Mouse (Mus musculus) neural tube, postnatal 0 days (tissue): ENCODE measurements around the gene Celf5. TPM values are rescaled to one million over a fixed set of nuclear protein-coding genes. Genes with fewer than 3 reads are reported as not detected.

Experiments
- microRNA-seq: library from miRNA; unstranded; fragments of <30 nt; microRNA quantifications from one replicate; pipeline ENCODE4, GENCODE M21; 2016
- polyA plus RNA-seq: library from polyadenylated mRNA; unstranded; fragments of >200 nt; fragmentation: Nextera tagmentation; extraction: Ambion mirVana; gene quantifications from 2 replicates; pipeline ENCODE4 v1.2.1, GENCODE M21; 2015

Celf5 gene
- polyA plus RNA-seq: 40.7 and 46.8 TPM in 2 replicates

DNA sequence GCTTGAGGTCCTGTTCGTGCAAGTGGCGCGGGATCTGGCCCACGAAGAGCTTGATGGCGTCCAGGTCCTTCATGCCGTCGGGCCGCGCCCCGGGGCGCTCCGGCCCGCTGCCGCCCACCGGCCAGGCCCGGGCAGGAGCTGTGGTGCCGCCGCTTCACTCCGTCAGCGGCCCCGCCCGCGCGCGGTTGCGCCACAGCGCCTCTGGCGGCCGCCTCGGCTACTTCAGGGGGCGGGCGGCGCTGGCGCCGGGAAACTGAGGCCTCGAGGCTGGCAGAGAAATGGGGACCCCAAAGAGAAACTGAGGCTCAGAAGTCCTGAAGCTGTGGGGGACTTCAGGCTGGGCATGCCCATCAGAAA lies at the start of gene Celf5:
TSS of gene Celf5 (minus strand) at position 177 of the 357 bp plus-strand sequence.

DNA sequence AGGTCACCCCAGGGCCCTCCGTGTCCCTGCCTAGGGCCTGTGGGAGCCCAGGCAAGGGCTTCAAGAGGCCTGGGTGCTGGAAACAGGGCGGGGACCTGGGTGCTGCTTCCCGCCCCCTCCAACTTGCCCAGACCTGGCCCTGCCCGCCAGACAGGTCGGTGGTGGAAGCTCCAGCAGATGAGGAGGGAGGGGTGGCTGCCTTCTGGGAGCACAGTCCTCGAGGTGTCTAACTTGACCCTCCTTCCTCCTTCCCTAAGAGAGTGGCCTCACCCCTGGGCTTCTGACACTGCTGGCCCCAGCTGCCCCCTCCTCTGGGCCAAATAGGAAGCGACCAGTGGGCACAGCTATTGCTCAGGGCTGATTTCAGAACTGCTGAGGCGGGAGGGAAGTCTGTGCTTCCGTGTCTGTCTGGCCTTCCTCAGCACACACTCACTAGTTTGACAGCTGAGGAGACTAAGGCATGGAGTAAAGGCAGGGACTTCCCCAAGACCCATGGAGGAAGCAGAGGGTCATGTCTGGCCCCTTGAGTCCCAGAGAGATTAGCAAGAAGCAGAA lies 41.6 kb upstream of the Celf5 start, which contains the start of gene Gna15:
TSS of gene Gna15 (minus strand) at position 175 of the 555 bp plus-strand sequence.

GRCm38 (mm10) chr10:81500032-81500431 lies 17.5 kb upstream of the Celf5 start, which contains the start of gene S1pr4:
Gene S1pr4 (minus strand): TSS chr10:81500132.

DNA sequence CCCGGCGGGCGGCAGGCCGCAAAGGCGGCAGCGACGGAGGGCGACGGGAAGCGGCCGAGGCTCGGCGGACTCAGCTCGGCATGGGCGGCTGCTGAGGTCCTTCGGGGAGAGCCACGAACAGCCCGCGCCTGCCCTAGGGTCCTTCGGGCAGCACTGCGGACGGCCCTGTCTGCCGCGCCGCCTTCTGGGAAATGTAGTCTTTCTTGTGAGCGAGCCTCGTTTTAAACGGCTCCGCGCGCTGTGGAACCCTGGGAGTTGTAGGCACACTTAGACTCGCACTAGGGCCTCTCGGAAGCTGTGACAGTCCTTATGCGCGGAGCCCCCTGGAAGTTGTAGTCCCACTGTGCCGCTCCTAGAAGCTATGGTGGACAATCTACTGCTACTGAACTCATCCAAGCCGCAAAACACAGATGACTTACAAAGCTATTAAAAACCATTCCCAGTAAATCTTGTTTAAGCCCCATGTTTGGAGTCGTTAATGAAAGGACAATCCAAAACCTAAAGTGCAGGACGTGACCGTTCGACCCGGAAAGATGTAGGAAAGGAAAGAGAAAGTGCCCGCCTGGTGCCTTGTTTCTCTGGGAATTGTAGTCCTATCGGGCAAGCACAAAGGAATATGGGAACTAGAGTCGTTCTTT lies 13.9 kb upstream of the Celf5 start, which contains the start of gene Ncln:
TSS of gene Ncln (minus strand) at position 129 of the 638 bp plus-strand sequence.

GRCm38 (mm10) chr10:81455181-81455895 lies 27.2 kb downstream of the Celf5 start, which contains the start of gene Nfic:
Gene Nfic (minus strand): TSS chr10:81455635.

Small RNA genes within 50 kb of the gene (microRNA-seq; reads per million reads assigned to microRNA genes)
- gene Gm25595: not detected
- 1.7 reads per million for gene Mir1191b

Other genes starting within 250 kb of the Celf5 start
- gene Zfr2, start 249.6 kb downstream of the Celf5 start, polyA plus RNA-seq: 24.6 and 28.6 TPM in 2 replicates
- gene Matk, start 229.8 kb downstream of the Celf5 start, polyA plus RNA-seq: 69.6 and 88.6 TPM in 2 replicates
- 168 and 176 TPM in 2 replicates for gene Mrpl54, start 215.8 kb downstream of the Celf5 start, polyA plus RNA-seq
- gene Apba3, start 215.7 kb downstream of the Celf5 start, polyA plus RNA-seq: 32.0 and 34.0 TPM in 2 replicates
- 1.5 and 2.4 TPM in 2 replicates for gene Tjp3, start 191.1 kb downstream of the Celf5 start, polyA plus RNA-seq
- gene Pip5k1c, start 189.7 kb downstream of the Celf5 start, polyA plus RNA-seq: 101 and 122 TPM in 2 replicates
- gene Cactin, start 161.6 kb downstream of the Celf5 start, polyA plus RNA-seq: 18.8 and 20.8 TPM in 2 replicates
- gene Tbxa2r, start 154.0 kb downstream of the Celf5 start, polyA plus RNA-seq: 5.2 and 5.5 TPM in 2 replicates
- 0.06 TPM in 1 of 2 replicates, not detected in the other for gene Gipc3, start 139.4 kb downstream of the Celf5 start, polyA plus RNA-seq
- 31.7 and 34.0 TPM in 2 replicates for gene Hmg20b, start 132.2 kb downstream of the Celf5 start, polyA plus RNA-seq
- gene Mfsd12, start 125.2 kb downstream of the Celf5 start, polyA plus RNA-seq: 19.8 and 21.9 TPM in 2 replicates
- gene 4930404N11Rik, start 116.9 kb downstream of the Celf5 start, polyA plus RNA-seq: 0.60 and 0.76 TPM in 2 replicates
- 137 and 142 TPM in 2 replicates for gene Fzr1, start 104.2 kb downstream of the Celf5 start, polyA plus RNA-seq
- gene Dohh, start 98.3 kb downstream of the Celf5 start, polyA plus RNA-seq: 115 and 127 TPM in 2 replicates
- gene Gm48551, start 98.2 kb downstream of the Celf5 start, polyA plus RNA-seq: 6.0 and 6.2 TPM in 2 replicates
- gene Gm48552, start 93.7 kb downstream of the Celf5 start, polyA plus RNA-seq: 2.0 and 3.0 TPM in 2 replicates
- gene Smim24, start 89.7 kb downstream of the Celf5 start, polyA plus RNA-seq: 1.8 and 2.3 TPM in 2 replicates
- gene Nfic, start 27.1 kb downstream of the Celf5 start, polyA plus RNA-seq: 51.8 and 53.5 TPM in 2 replicates
- 59.5 and 68.2 TPM in 2 replicates for gene Ncln, start 13.7 kb upstream of the Celf5 start, polyA plus RNA-seq
- gene S1pr4, start 17.4 kb upstream of the Celf5 start, polyA plus RNA-seq: 0.68 and 0.72 TPM in 2 replicates
- 1.8 and 1.9 TPM in 2 replicates for gene Gna15, start 41.5 kb upstream of the Celf5 start, polyA plus RNA-seq
- 103 and 114 TPM in 2 replicates for gene Gna11, start 62.5 kb upstream of the Celf5 start, polyA plus RNA-seq
- gene Aes, start 76.8 kb upstream of the Celf5 start, polyA plus RNA-seq: 842 and 942 TPM in 2 replicates
- gene Tle2, start 91.9 kb upstream of the Celf5 start, polyA plus RNA-seq: 51.9 and 57.1 TPM in 2 replicates
- gene Tle6, start 118.4 kb upstream of the Celf5 start, polyA plus RNA-seq: 6.1 and 6.8 TPM in 2 replicates
- 0.46 and 1.4 TPM in 2 replicates for gene BC025920, start 123.6 kb upstream of the Celf5 start, polyA plus RNA-seq
- 35.6 and 42.4 TPM in 2 replicates for gene Sirt6, start 145.1 kb upstream of the Celf5 start, polyA plus RNA-seq
- gene Ankrd24, start 145.8 kb upstream of the Celf5 start, polyA plus RNA-seq: 18.2 and 24.2 TPM in 2 replicates
- 5.3 and 6.1 TPM in 2 replicates for gene Gm10778, start 166.3 kb upstream of the Celf5 start, polyA plus RNA-seq
- 11.3 and 14.2 TPM in 2 replicates for gene Zfp433, start 222.1 kb upstream of the Celf5 start, polyA plus RNA-seq